Mouse (Mus musculus): Measurements from ENCODE around the gene Odf3l2. TPM values are rescaled to one million over a fixed set of nuclear protein-coding genes. Genes with fewer than 3 reads are reported as not detected.
A peak's percentile ranks its signal among the peaks of the same experiment; 100 is the strongest.

The Odf3l2 gene
- not detected in 2 replicates for polyA plus RNA-seq (2015; fragmentation: Nextera tagmentation; extraction: Ambion mirVana)

DNA sequence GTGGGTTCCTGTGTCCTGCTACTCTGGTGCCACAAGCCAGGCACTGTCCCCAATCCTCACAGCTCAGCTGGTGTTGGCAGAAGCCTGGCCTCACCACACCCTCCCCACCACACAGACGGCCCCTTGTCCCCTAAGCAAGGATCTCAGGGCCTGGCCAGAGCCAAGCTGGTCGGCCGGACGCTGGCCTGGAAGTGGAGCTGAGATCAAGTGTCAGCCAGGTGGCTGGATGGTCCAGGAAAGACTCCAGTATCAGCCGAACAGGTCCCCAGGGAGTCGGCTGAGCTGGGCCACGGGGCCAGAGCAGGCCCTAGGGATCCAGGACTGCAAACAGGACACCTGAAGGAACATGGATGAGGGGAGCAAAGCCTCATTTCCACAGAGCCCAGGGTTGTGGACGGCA lies at the start of gene Odf3l2:
Gene Odf3l2 (minus strand): TSS at position 28 of the 400 bp plus-strand sequence.
- ATAC-seq (ENCODE audit: low FRiP score, low TSS enrichment) (no peak), DNase-seq (ENCODE audit: low spot score) (no peak)
- no peak within 1 kb of the TSS for H3K4me2 ChIP-seq (replicated peaks; ENCODE audit: low read depth)
- no peak within 1 kb of the TSS for H3K27ac ChIP-seq (replicated peaks)
- WGBS: 57% methylated on average over 8 of the region's 8 CpGs
- no peak within 1 kb of the TSS for H3K4me3 ChIP-seq (ENCODE audit: low read depth, low read length)
- H3K36me3 ChIP-seq (ENCODE audit: control insufficient read depth, insufficient read depth, low read length): no peaks in the 10 kb centered on the region
- H3K4me1 ChIP-seq (replicated peaks; ENCODE audit: control insufficient read depth, insufficient read depth): no peaks in the 10 kb centered on the region
- no peaks in the 10 kb centered on the region for H3K27me3 ChIP-seq (ENCODE audit: control insufficient read depth, insufficient read depth, low read length)
- H3K9ac ChIP-seq (ENCODE audit: low read length): no peak within 1 kb of the TSS
- TF ChIP-seq EP300 (optimal IDR thresholded peaks at IDR 0.05): no peak
- TF ChIP-seq CTCF (IDR thresholded peaks at IDR 0.05; ENCODE audit: low read depth): no peak
- H3K9me3 ChIP-seq (ENCODE audit: control insufficient read depth, low read length): no peaks in the 10 kb centered on the region

DNA sequence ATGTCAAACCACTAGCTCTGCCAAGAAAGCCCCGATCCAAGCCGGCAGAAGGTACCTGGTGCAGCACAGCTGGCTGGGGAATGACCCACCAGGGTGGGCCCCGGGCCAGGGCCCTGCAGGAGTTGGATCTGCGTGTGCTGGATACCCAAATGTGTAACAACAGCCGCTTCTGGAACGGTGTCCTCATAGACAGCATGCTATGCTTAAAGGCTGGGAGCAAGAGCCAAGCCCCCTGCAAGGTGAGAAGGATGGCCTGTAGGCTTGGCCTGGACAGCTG lies 48.8 kb upstream of the Odf3l2 start:
- Histone ChIP-seq H3K4me3 (ENCODE audit: low read depth, low read length) (no peak overlapping the region), H3K36me3 (ENCODE audit: control insufficient read depth, insufficient read depth, low read length) (no peaks in the 10 kb centered on the region), H3K9ac (ENCODE audit: low read length) (no peak overlapping the region), H3K9me3 (ENCODE audit: control insufficient read depth, low read length) (no peaks in the 10 kb centered on the region), H3K4me1 (replicated peaks; ENCODE audit: control insufficient read depth, insufficient read depth) (peaks cover 8% of the 10 kb centered on the region), H3K27me3 (ENCODE audit: control insufficient read depth, insufficient read depth, low read length) (no peaks in the 10 kb centered on the region), H3K27ac (replicated peaks) (no peak overlapping the region; the same call in 1 of the 2 replicates), H3K4me2 (replicated peaks; ENCODE audit: low read depth) (no peak overlapping the region)
- DNase-seq (ENCODE audit: low spot score): no peak
- 72% methylated on average over 6 of the region's 6 CpGs for WGBS
- no peak for ATAC-seq (ENCODE audit: low FRiP score, low TSS enrichment)
- TF ChIP-seq CTCF (IDR thresholded peaks at IDR 0.05; ENCODE audit: low read depth) (no peak), EP300 (optimal IDR thresholded peaks at IDR 0.05) (no peak)

DNA sequence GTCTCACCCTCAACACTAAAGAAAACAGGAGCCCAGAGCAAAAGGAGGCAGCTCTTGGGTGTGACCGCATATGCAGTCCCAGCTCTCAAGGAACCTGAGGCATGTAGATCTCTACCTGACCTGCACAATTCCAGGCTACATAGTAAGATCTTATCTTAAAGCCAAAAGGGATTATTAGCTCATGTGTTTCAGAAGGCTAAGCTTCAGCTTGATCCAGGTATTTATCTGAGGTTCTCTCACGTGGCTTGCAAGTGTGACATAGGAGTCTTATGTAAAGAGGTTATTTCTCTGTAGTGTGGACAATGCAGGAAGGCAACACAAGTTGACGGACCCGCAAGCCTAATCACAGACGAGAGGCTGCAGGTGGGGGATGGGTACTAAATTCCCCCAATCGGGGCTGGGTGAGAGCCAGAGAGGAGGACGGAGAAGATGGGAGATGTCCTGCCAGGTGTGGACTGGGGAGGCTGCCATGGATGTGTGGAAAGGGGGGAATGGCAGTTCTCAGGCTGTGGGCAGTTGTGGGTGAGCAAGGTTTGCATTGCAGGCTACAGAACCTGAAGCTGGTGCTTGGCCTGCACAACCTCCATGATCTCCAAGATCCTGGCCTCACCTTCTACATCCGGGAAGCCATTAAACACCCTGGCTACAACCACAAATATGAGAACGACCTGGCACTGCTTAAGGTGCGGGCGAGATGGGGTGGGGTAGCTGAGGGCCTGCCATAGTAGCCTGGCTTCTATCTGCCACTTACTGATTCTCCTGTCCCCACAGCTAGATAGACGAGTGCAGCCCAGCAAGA lies 48.2 kb upstream of the Odf3l2 start:
- Histone ChIP-seq H3K9me3 (ENCODE audit: control insufficient read depth, low read length) (no peaks in the 10 kb centered on the region), H3K36me3 (ENCODE audit: control insufficient read depth, insufficient read depth, low read length) (peaks cover 3% of the 10 kb centered on the region), H3K4me2 (replicated peaks; ENCODE audit: low read depth) (no peak overlapping the region), H3K4me1 (replicated peaks; ENCODE audit: control insufficient read depth, insufficient read depth) (peaks cover 8% of the 10 kb centered on the region), H3K4me3 (ENCODE audit: low read depth, low read length) (no peak overlapping the region), H3K27ac (replicated peaks) (no peak overlapping the region; the same call in 1 of the 2 replicates), H3K27me3 (ENCODE audit: control insufficient read depth, insufficient read depth, low read length) (no peaks in the 10 kb centered on the region), H3K9ac (ENCODE audit: low read length) (no peak overlapping the region)
- DNase-seq (ENCODE audit: low spot score) (no peak), ATAC-seq (ENCODE audit: low FRiP score, low TSS enrichment) (no peak)
- 55% methylated on average over 12 of the region's 12 CpGs for WGBS
- TF ChIP-seq CTCF (IDR thresholded peaks at IDR 0.05; ENCODE audit: low read depth) (no peak), EP300 (optimal IDR thresholded peaks at IDR 0.05) (no peak)

DNA sequence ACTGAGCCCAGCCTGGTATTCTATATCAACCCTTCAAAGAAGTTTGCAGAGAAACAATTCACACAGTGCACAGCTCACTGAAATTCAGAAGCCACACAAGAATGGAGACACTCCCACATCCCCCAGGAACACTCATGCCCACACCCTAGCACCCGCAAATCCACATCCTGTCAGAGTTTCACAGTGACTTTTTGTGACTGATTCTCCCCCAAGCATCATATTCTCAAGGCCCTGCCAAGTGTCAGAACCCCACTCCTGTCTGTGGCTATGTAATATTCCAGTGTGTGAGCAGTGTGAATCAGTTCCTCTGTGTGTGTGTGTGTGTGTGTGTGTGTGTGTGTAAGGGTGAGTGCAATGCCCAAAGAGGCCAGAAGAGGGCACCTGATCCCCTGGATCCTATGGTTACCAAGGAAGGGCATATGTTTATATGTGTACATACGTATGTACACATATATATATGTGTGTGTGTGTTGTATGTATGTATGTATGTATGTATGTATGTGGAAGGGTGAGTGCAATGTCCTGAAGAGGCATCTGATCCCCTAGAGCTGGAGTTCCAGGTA lies 46.5 kb upstream of the Odf3l2 start:
- WGBS: 95% methylated on average over 2 of the region's 2 CpGs
- no peak overlapping the region for H3K27ac ChIP-seq (replicated peaks)
- no peaks in the 10 kb centered on the region for H3K27me3 ChIP-seq (ENCODE audit: control insufficient read depth, insufficient read depth, low read length)

DNA sequence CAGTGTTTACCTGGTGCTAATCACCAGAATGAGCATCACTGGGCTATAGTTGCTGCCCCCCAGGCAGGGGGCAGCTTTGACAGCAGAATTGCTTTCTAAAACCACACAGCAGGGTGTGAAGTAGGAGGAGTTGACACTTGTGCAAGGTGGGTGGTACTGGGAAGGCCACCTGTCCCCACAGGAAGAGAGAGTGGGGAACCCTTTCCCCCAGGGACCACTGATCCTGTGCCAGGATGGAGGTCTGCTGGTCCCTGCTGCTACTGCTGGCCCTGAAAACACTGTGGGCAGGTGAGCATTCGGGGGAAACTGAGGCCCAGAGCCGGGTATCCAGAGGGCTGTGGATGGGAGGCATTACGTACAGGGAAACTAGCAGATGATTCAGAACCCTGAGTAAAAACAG lies 43.6 kb upstream of the Odf3l2 start:
- WGBS: 88% methylated on average over 3 of the region's 3 CpGs
- peaks cover 20% of the 10 kb centered on the region for H3K36me3 ChIP-seq (ENCODE audit: control insufficient read depth, insufficient read depth, low read length)
- H3K9me3 ChIP-seq (ENCODE audit: control insufficient read depth, low read length): no peaks in the 10 kb centered on the region
- H3K27ac ChIP-seq (replicated peaks): no peak overlapping the region
- H3K27me3 ChIP-seq (ENCODE audit: control insufficient read depth, insufficient read depth, low read length): no peaks in the 10 kb centered on the region
- DNase-seq (ENCODE audit: low spot score) (no peak), ATAC-seq (ENCODE audit: low FRiP score, low TSS enrichment) (no peak)
- 0 out of 2 replicates have a peak, but pooled peaks cover 2% of the 10 kb centered on the region for H3K4me1 ChIP-seq (replicated peaks; ENCODE audit: control insufficient read depth, insufficient read depth)
- H3K9ac ChIP-seq (ENCODE audit: low read length): no peak overlapping the region
- TF ChIP-seq CTCF (IDR thresholded peaks at IDR 0.05; ENCODE audit: low read depth): no peak
- no peak for TF ChIP-seq EP300 (optimal IDR thresholded peaks at IDR 0.05)
- no peak overlapping the region for H3K4me3 ChIP-seq (ENCODE audit: low read depth, low read length)
- no peak overlapping the region for H3K4me2 ChIP-seq (replicated peaks; ENCODE audit: low read depth)

More for the DNA sequence above, 46.5 kb upstream of the Odf3l2 start:
- Histone ChIP-seq H3K9ac (ENCODE audit: low read length) (no peak overlapping the region), H3K36me3 (ENCODE audit: control insufficient read depth, insufficient read depth, low read length) (peaks cover 11% of the 10 kb centered on the region), H3K9me3 (ENCODE audit: control insufficient read depth, low read length) (no peaks in the 10 kb centered on the region), H3K4me1 (replicated peaks; ENCODE audit: control insufficient read depth, insufficient read depth) (peaks cover 8% of the 10 kb centered on the region), H3K4me2 (replicated peaks; ENCODE audit: low read depth) (no peak overlapping the region), H3K4me3 (ENCODE audit: low read depth, low read length) (no peak overlapping the region)
- TF ChIP-seq EP300 (optimal IDR thresholded peaks at IDR 0.05): no peak
- peak; percentile 52 for TF ChIP-seq CTCF (IDR thresholded peaks at IDR 0.05; ENCODE audit: low read depth)
- ATAC-seq (ENCODE audit: low FRiP score, low TSS enrichment) (no peak), DNase-seq (ENCODE audit: low spot score) (no peak)

DNA sequence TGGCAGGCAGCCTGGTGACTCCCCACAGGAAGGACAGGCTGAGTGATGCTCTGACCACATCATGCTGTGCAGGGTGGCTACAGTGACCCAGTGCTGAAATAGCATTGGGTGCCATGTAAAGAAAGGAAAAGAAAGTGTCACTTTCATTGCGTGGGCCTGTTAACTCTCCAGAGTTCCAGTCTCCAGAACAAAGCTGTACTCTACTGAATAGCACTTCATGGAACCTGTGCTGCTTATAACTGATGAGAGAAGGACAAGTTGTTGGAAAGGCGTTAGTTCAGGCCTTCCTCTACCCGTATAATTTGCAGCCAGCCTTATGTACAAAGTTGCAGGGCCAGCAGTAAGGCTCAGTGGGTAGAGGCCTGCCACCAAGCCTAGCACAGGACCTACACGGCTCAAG lies 43.2 kb upstream of the Odf3l2 start, which contains the start of gene Gzmm:
Gene Gzmm (plus strand): TSS at position 301 of the 400 bp plus-strand sequence.
- H3K36me3 ChIP-seq (ENCODE audit: control insufficient read depth, insufficient read depth, low read length): peaks cover 20% of the 10 kb centered on the region
- no peak within 1 kb of the TSS for H3K4me3 ChIP-seq (ENCODE audit: low read depth, low read length)
- TF ChIP-seq CTCF (IDR thresholded peaks at IDR 0.05; ENCODE audit: low read depth) (no peak), EP300 (optimal IDR thresholded peaks at IDR 0.05) (no peak)
- no peak for DNase-seq (ENCODE audit: low spot score)
- no peak within 1 kb of the TSS for H3K9ac ChIP-seq (ENCODE audit: low read length)
- 78% methylated on average over 4 of the region's 4 CpGs for WGBS
- no peak within 1 kb of the TSS for H3K27ac ChIP-seq (replicated peaks)
- H3K27me3 ChIP-seq (ENCODE audit: control insufficient read depth, insufficient read depth, low read length): no peaks in the 10 kb centered on the region
- peaks cover 4% of the 10 kb centered on the region; the same call in 1 of the 2 replicates for H3K4me1 ChIP-seq (replicated peaks; ENCODE audit: control insufficient read depth, insufficient read depth)
- ATAC-seq (ENCODE audit: low FRiP score, low TSS enrichment): no peak
- no peaks in the 10 kb centered on the region for H3K9me3 ChIP-seq (ENCODE audit: control insufficient read depth, low read length)
- no peak within 1 kb of the TSS for H3K4me2 ChIP-seq (replicated peaks; ENCODE audit: low read depth)
